Mouse (Mus musculus): ENCODE data around the gene Higd1a.

- TF ChIP-seq POLR2A (IDR thresholded peaks at IDR 0.05; ENCODE audit: insufficient read depth, low read depth, low read length): no peak
- TF ChIP-seq CTCF (IDR thresholded peaks at IDR 0.05; ENCODE audit: insufficient read depth, low read depth, low read length): no peak
Observed at GRCm38 (mm10) chr9:121820765-121821164, 37.4 kb downstream of the Higd1a start.
